Mouse (Mus musculus): Measurements from ENCODE around the gene Acbd4.

Acbd4 gene

GRCm38 (mm10) chr11:103093306-103093705, 8.2 kb upstream of the Acbd4 start:
- no peak for DNase-seq (ENCODE audit: low spot score)

- DNase-seq (ENCODE audit: low spot score): no peak
Measured at GRCm38 (mm10) chr11:103093862-103094833, 7.3 kb upstream of the Acbd4 start.

- no peak for DNase-seq (ENCODE audit: low spot score)
Measured at GRCm38 (mm10) chr11:103095107-103095670, 6.3 kb upstream of the Acbd4 start.

GRCm38 (mm10) chr11:103095801-103096200, 5.7 kb upstream of the Acbd4 start:
- DNase-seq (ENCODE audit: low spot score): no peak

- no peak for DNase-seq (ENCODE audit: low spot score)
Measured at GRCm38 (mm10) chr11:103096979-103097894, 4.2 kb upstream of the Acbd4 start.

GRCm38 (mm10) chr11:103098531-103099190, 2.8 kb upstream of the Acbd4 start:
- DNase-seq (ENCODE audit: low spot score): no peak

- no peak for DNase-seq (ENCODE audit: low spot score)
Measured at GRCm38 (mm10) chr11:103099352-103099940, 2.0 kb upstream of the Acbd4 start.

GRCm38 (mm10) chr11:103100361-103100760, 1.1 kb upstream of the Acbd4 start:
- DNase-seq (ENCODE audit: low spot score): no peak

- DNase-seq (ENCODE audit: low spot score): no peak
Measured at GRCm38 (mm10) chr11:103101866-103102501, 502 bp downstream of the Acbd4 start.

- peak; percentile 94 for DNase-seq (ENCODE audit: low spot score)
Measured at GRCm38 (mm10) chr11:103102725-103103349, 1.4 kb downstream of the Acbd4 start.

GRCm38 (mm10) chr11:103103621-103104020, 2.1 kb downstream of the Acbd4 start:
- no peak for DNase-seq (ENCODE audit: low spot score)

GRCm38 (mm10) chr11:103104469-103104868, 3.0 kb downstream of the Acbd4 start:
- no peak for DNase-seq (ENCODE audit: low spot score)

- no peak for DNase-seq (ENCODE audit: low spot score)
Measured at GRCm38 (mm10) chr11:103105180-103105725, 3.8 kb downstream of the Acbd4 start.

GRCm38 (mm10) chr11:103105810-103106209, 4.3 kb downstream of the Acbd4 start:
- no peak for DNase-seq (ENCODE audit: low spot score)

GRCm38 (mm10) chr11:103106386-103106785, 4.9 kb downstream of the Acbd4 start:
- no peak for DNase-seq (ENCODE audit: low spot score)

- no peak for DNase-seq (ENCODE audit: low spot score)
Measured at GRCm38 (mm10) chr11:103111301-103111700, 9.8 kb downstream of the Acbd4 start.

- DNase-seq (ENCODE audit: low spot score): no peak
Measured at GRCm38 (mm10) chr11:103111881-103112551, 10.5 kb downstream of the Acbd4 start.

- DNase-seq (ENCODE audit: low spot score): no peak
Measured at GRCm38 (mm10) chr11:103112552-103112912, 11.1 kb downstream of the Acbd4 start.

GRCm38 (mm10) chr11:103113005-103113404, 11.5 kb downstream of the Acbd4 start:
- DNase-seq (ENCODE audit: low spot score): no peak

GRCm38 (mm10) chr11:103113771-103114170, 12.3 kb downstream of the Acbd4 start:
- DNase-seq (ENCODE audit: low spot score): no peak
